Mouse (Mus musculus) gastrocnemius, postnatal 14 days (tissue): ENCODE data around the gene Dlat. TPM values are rescaled to one million over a fixed set of nuclear protein-coding genes. Genes with fewer than 3 reads are reported as not detected.
"Not testable (repeated sequence)": the region's sequence is repeated elsewhere in the genome, so short reads cannot be mapped to it uniquely, and the experiment has no call there.

Source experiments
- DNase-seq: peaks from one replicate; pipeline ENCODE4 v3.0.0; 2021; ENCODE audit warnings: mixed read lengths
- intact Hi-C: fragments of 180-260 bp; cut with DNase I; formaldehyde crosslinking; loops from one replicate; pipeline ENCODE4 v1.15.1; 2025; ENCODE audit warnings: low total_unique reads
- total RNA-seq, 2 experiments: library from RNA; stranded (reverse); gene quantifications; 2 replicates each; pipeline ENCODE4 v1.2.3; 2021

The Dlat gene
- total RNA-seq, 2 experiments from 2014 or later = 235 to 280 TPM

- intact Hi-C loops = no loop called here
- no peak for DNase-seq
These were observed 8.3 kb upstream of the Dlat start for GRCm38 (mm10) chr9:50667579-50668498.

- intact Hi-C loops = no loop called here
- no peak for DNase-seq
These were observed 6.9 kb upstream of the Dlat start for GRCm38 (mm10) chr9:50666442-50666841.

DNA sequence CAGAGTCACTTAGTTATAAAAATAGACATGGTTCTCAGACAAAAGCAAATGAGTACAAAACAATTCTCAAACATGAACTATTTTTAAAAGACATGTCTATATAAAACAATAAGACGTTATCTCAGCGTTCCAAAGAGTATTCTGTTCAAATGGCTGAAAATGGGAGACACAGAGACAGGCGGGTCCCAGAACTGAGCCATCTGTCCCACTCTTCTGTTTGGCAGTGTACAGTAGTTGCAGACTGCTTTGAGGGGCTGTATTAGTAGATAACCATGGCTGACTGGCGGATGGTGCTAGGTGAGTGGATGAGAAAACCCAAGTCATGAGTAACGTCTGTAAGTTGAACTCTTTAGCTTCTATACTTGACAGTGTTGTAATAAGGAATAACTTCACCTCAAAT, 5.2 kb upstream of the Dlat start:
- no peak for DNase-seq
- intact Hi-C loops = no loop called here

DNA sequence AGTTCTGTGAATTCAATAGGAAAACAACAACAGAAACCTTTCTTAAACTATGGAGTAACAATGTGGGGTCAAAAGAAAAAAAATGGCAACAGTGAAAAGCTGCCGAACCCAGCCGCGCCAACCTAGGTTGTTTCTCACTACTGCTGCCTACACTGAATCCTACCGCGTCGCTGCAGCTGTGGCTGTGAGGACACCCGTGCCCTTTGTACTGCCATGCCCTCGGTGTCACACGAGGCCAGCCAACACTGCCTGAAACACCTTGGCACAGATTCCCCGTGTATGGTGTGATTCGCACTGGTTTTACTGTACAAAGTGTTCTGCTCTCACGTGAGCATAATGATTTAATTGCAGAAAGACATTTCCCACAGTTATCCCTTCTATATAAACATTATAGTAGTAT, 851 bp upstream of the Dlat start:
- DNase-seq = peak; percentile 41
- intact Hi-C loops = no loop called here

DNA sequence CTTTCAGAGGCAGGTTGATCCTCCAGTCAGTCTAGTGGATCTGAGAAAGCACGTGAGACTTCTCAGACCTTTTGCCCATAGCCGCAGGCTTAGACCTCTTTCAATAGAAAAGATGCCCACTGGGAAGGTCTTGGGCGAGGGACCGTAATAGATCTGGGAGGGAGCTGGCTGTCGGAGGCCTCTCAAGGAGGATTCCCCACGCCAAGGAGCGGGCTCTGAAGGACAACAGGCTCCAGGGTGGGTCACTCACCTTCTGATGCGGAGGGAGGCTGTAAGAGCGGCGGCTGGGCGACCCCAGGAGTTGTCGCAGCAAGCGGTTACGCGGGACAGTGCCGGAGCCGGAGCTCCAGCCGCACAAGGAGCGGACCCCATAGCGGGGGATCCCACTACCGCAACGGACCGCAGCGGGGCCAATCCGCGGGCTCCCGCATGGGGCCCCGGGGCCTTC, 615 bp downstream of the Dlat start:
- intact Hi-C loops = loop anchor here (5.0 kb wide), 1 partner anchor 37 kb away; no protein-coding TSS in a partner anchor
- peak; percentile 20 for DNase-seq

DNA sequence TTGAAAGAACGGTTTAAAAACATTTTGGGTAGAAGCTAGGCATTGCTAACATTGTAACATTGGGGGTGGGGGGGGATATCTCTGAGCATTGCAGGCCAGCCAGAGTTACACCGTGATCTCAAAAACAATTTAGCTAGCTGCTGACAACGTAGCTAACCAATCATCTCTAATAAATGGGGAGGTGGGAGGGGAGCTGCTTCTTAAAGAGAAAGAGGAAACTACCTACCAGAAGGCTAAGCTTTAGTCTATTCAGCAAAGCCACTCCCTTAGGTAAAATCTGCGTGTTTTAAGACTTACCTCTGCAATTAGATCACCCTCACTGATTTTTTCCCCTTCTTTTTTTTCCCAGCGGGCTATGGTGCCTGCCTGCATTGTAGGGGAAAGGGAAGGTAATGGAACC, 1.2 kb downstream of the Dlat start:
- DNase-seq = no peak
- intact Hi-C loops = loop anchor here (5.0 kb wide), 1 partner anchor 36 kb away; no protein-coding TSS in a partner anchor

- intact Hi-C loops = no loop called here
- no peak for DNase-seq
These were observed 9.1 kb downstream of the Dlat start for GRCm38 (mm10) chr9:50650503-50650902.

DNA sequence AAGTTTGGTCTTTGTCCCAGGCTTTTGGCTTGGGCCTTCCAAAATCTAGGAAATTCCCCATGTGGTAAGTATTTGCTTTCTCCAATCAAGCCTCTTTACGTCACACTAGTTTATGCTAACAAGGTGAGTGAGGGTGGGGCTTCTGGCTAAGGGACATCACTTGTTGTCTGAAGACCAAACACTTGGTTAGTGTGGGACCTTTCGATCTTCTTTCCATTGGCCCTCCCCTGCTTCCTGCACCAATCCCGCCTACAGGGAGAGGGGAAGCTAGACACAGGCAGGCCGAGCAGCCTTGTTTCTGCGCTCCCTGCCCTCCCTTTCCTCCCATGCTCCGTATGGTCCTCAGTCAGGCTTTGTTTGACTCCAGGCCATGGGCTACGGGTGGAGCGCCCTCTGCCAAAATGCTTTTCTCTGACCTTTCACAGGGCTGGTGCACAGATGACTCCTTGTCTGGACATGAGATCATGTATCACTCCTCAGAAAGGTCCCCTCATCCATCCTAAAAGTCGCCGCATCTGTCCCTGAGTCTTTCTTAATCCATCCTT, 12.7 kb downstream of the Dlat start:
- no peak for DNase-seq
- intact Hi-C loops = no loop called here

DNA sequence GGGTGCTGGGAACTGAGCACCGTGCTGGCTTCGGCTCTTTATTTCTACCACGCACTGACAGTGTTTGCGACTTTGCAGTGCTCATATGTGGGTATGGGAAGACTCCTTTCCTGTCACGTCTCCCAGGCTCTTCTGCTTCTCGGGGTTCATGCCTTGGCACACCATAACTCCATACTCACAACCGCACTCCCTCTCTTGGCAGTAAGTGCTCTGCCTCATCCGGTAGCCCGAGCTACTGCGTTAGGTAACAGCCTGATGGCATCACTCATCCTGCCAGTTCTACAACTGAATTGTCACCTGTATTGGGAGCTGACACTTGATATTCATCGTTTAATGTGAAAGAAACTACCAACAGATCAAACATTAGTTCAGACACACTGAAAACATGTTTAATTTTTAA, 25.3 kb downstream of the Dlat start:
- intact Hi-C loops = no loop called here
- no peak for DNase-seq

DNA sequence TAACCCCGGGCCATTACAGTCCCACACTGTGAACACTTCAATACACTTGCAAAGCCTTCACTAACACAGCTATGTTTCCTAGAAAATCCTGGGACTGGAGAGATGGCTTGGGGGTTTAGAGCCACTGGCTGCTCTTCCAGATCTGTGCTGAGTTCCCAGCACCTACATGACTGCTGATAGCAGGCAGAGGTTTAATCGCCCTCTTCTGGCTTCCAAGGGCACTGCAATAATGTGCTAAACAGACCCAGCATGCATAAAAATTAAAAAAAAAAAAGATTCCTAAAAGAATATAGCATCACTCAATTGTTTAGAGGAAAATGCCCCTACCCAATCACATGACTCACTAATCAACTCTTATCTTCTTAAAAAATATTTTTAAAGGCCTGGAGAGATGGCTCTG, 26.5 kb downstream of the Dlat start:
- no peak for DNase-seq
- intact Hi-C loops = no loop called here

DNA sequence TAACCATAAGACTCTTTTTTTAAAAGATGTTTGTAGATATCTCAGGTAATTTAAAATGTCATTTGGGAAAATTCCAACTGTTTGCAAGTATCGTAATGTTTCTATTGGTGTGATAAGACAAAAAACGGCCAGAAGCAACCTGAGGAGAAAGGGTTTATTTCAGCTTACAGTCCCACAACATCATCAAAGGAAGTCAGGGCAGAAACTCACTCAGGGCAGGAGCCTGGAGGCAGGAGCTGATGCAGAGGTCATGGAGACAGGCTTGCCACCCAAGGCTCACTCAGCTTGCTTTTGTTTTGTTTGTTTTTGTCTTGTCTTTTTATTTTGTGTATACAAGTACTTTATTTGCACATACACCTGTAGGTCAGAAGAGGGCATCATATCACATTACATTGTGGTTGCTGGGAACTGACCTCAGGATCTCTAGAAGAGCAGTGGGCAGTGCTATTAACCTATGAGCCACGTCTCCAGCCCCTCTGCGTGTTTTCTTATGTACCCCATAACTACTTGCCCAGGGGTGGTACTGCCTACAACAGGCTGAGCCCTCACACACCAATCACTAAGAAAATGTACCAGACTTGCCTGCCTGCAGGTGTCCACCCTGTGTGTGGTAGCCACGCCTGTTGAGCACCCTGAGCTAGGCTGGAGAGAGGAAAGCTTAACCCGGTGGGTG, 27.4 kb downstream of the Dlat start:
- intact Hi-C loops = no loop called here
- DNase-seq = no peak

GRCm38 (mm10) chr9:50630903-50631302, 28.7 kb downstream of the Dlat start:
- DNase-seq, intact Hi-C loops: not testable (repeated sequence)

GRCm38 (mm10) chr9:50617794-50618330, 41.7 kb downstream of the Dlat start:
- intact Hi-C loops = no loop called here
- DNase-seq = no peak

- DNase-seq = peak; percentile 81
- intact Hi-C loops = no loop called here
These were observed 42.6 kb downstream of the Dlat start, which contains the start of the genes Pih1d2 and Nkapd1 for GRCm38 (mm10) chr9:50616766-50617603. Gene Pih1d2, plus strand, starts transcription at chr9:50617321. Gene Nkapd1, minus strand, starts transcription at chr9:50617464.

- intact Hi-C loops = no loop called here
- DNase-seq = no peak
These were observed 43.4 kb downstream of the Dlat start for GRCm38 (mm10) chr9:50616161-50616560.

DNA sequence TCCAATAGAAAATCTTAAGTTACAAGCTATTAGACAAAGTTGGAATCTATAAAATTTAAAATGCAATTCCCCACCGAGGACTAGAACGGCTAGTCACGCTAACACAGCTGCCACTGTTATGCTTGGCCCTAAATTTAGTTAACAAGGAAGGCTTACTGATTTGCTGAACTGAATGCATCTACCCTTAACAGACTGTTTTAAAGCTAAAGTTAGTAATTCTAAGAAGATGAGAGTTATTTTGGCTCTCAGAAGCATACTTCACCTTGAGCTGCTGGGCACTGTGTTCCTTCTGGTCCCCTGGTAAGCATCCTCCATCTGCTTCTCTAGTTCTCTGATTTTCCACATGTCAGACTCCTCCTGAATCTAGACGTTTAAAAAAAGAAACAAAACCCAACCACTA, 47.5 kb downstream of the Dlat start:
- intact Hi-C loops = no loop called here

DNA sequence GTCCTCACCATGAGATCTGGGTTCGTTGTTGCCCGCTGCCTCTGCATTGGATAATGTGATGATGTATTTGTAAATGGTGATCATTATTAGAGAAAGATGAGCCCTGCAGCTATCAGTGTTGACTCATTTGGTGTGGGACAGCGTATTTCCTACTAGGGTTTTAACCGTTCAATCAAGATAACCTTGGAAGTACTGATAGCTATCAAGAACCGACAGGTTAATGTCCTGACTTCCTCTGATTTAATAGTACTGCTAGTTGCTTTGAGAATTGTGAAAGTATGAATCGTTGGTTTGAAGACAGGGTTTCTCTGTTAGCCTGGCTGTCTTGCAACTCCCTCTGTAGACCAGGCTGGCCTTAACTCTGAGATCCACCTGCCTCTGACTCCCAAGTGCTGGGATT, 55.2 kb downstream of the Dlat start:
- DNase-seq = no peak
- intact Hi-C loops = no loop called here

More for the DNA sequence above, 47.5 kb downstream of the Dlat start:
- no peak for DNase-seq

DNA sequence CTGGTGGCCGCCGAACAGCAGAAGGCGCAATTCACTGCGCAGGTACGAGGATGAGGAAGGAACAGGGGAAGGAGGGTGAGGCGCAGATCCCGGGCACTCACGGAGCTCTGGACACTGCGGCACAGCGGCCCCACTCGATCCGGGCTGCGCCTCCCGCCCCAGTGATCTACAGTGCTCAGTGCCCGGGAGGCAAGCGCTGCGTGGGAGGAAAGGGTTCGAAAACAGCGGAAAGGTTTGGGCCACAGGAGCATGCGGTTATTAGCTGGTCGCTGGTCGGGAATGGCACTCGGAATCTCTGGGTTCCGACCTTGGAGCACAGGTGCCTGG, 55.6 kb downstream of the Dlat start:
- no peak for DNase-seq
- intact Hi-C loops = no loop called here
